Mouse (Mus musculus) mature B cell (primary cell): ENCODE measurements around the gene Snx29.

Source experiments
- in situ Hi-C: fragments of 300-500 bp; cut with MboI; formaldehyde crosslinking; loops from 2 replicates; pipeline ENCODE4 v1.14.3; 2019

Gene Snx29

GRCm38 (mm10) chr16:11728627-11729026 is 405.9 kb downstream of the Snx29 start:
- in situ Hi-C loops = no loop called here

DNA sequence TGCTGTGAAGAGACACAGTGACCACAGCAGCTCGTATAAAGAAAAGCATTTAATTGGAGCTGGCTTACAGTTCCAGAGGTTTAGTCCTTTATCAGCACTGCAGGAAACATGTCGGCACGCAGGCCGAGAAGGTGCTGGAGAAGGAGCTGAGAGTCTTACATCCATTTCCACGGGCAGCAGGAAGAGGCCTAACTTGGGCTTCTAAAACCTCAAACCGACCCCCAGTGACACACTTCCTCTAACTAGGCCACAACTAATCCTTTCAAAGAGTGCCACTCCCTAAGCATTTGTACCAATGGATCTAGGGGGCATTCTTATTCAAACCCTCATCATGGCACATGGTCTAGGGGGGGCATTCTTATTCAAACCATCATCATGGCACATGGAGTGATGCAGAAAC is 406.4 kb downstream of the Snx29 start:
- in situ Hi-C loops = no loop called here

DNA sequence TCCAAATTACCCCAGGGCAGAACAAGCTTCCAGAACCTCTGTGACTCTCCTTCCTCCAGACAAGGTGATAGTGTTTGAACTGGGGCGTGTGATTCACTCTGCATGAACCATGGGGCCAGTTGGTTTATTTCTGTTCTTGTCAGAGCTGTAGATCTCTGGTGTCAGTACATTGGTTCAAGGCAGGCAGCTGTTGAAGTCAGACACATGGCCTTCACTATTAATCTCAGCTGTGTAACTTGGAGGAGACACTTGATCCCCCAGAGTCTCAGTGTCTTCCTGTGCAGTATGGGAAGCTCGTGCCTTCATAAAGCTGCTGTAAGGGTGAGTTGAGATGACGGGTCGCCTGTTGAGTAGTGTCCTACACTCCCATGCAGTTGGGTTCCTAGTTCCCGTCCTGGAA is 407.1 kb downstream of the Snx29 start:
- in situ Hi-C loops = no loop called here

DNA sequence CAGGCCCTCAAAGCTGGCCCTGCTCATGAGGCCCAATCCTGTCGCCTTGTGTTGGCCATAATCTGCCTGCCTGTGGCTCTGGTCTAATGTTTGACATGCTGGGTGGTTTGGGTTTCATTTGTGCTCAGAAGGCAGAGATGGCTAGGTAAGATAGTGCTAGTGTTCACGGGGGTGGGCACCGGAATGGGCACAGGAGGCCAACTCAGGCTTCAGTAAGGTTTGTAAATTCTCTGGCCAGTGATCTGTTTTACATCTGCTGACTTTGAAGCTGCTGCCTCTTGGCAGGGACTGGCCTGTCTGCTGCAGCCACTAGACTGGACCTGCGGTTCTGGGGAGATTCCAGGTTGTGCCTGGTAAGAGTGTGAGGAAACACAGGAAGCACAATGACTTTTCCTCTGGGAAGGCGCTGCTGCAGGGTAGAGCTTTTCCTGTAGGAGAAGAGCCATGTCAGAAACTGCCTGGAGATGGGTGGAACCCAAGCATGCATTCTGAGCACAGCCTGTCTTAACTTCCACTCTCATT is 408.4 kb downstream of the Snx29 start:
- in situ Hi-C loops = no loop called here

DNA sequence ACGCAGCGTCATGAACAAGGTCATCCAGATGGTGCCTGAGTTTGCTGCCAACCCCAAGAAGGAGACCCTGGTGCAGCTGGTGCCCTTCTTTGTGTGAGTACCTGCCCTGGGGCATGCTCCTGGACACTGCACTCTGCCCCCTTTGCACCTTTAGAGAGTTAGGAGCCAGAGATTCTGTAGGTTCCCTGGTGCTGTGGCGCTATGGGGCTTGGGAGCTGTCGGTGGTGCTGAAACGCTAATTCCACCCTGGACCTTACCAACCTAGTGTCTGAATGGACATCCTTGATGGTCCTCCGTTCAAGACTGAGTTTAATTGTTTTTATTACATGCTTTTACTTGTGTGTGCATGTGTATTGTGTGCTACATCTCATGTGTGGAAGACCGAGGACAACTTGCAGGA is 415.6 kb downstream of the Snx29 start:
- in situ Hi-C loops = no loop called here

DNA sequence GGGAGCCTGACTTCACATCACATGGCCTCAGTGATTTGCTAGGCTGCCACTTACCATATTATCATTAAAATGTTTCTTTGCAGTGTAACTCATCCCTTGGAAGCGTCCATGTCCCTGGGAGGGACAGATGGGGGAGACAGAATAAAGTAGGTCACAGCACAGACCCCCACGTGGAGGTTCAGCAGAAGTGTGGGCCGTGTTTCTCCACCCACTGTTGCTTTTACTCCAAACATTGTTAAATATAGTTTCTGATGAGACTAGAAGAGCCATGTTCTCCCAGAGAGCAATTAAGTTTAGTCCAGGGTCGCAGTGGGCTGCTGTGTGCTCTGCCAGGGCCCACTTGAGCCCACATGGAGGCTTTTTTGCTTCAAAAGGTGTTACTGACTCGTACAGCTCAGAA is 419.2 kb downstream of the Snx29 start:
- in situ Hi-C loops = no loop called here

DNA sequence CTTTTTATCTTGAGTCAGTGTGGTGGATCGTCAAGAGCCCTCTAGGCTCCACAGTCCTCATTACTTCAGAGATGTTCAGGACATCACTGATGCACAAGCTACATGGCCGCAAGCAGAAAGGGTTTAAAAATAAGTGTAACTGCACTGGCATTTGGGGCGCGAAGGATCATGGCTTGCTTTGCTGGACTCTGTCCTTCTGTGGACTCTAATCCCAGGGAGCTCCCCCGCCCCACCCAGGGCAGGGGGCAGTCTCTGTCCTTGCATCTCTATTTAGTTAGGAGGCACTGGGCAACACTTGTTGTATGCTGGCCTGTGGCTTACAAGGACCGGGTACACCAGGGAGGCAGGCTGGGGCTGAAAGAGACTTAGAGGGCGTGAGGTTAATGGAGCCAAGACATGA is 419.6 kb downstream of the Snx29 start:
- in situ Hi-C loops = no loop called here

DNA sequence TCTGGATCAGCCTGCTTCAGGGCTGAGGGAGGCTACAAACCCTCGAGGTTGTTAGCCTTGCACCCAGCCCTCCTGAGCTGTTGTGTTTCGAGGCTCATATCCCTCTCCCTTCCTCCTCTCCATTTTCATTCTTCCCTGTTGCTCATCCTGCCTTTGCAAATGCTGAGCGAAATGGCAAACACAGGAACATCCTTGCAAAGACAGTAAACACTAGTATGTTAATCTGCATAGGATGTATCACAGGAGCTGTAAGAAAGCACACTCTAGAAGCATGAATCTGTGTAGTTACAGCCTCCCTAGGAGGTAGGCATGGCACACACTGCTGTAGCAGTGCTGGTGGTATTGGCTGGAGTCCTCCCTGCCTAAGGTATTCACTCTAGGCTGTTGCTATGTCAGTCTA is 420.3 kb downstream of the Snx29 start:
- in situ Hi-C loops = no loop called here

- in situ Hi-C loops = no loop called here
Measured at GRCm38 (mm10) chr16:11743724-11744123, 421.0 kb downstream of the Snx29 start.

DNA sequence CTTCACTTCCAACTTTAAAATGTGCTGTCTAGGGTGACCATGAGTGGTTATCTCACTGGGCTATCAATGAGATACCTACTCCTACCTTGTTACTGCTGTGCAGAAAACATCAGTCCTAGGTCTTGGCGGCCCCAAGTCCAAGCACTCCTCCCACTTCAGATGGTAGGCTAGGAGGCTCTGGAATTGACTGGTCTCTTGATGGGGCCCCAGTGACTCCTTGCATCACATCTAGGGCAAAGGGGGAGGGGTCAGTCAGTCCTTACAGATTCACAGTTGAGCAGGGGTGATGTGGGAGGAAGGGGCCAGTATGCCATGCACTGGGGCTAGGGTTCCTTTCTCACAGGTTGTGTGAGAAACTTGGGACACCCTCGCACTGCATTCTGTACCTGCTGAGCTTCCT is 423.3 kb downstream of the Snx29 start:
- in situ Hi-C loops = no loop called here

DNA sequence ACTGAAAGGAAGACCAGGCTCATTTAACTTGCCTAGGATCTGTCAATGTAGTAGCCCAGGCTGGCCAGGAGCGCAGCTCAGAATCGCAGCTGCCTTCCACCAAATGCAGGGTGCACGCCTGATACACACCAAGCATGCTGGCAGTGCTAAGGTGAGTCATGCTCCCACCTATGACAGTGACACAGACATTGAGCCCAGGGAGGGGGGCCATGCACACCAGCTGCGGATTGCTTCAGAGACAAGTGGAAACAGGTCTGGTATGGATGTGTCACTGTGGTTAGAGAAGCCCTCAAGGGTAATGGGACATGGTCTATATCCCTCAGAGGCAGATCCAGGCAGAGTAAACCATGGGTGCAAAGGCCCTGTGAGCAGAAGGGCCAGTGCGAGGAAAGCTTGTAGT is 425.2 kb downstream of the Snx29 start:
- in situ Hi-C loops = no loop called here

DNA sequence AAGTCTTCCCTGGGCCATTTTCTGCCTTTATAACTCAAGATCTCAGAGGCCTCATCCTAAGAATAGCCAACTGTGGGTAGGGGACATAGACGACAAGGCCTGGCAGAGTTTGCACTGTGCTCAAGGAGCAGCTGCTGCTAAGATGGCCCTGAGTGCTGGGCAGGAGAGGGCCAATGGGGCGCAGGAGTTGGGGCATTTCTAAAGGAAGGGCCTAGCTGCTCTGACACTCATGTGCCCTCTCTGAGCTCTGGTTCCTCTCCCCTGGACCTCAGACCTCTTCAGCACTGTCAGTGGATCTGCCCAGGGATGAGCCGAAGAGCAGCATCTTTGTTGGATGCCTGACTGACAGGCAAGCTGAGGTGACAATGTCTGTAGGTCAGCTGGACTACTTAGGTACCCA is 426.4 kb downstream of the Snx29 start:
- in situ Hi-C loops = no loop called here

GRCm38 (mm10) chr16:11750605-11751004 is 427.9 kb downstream of the Snx29 start:
- in situ Hi-C loops = no loop called here

DNA sequence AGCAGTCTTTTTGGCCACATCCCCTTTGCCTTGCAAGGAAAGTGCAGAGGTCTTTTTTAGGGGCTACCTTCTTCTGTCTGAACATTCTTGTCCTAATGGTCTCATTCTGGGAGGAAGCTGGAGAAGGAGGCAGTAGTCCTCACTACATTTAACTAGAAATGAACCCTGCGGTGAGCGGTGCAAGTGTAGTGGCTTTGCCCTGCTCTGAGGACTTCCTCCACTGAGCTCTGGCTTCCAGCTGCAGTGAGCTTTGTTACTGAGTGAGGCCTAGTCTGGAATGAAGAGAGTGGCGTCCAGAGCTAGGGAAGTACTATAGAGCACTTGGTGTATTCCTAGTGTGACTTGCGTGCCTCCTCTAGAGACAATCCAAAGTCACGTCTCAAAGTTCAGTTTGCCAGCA is 429.8 kb downstream of the Snx29 start:
- in situ Hi-C loops = no loop called here

- in situ Hi-C loops = no loop called here
Measured at GRCm38 (mm10) chr16:11753466-11753865, 430.8 kb downstream of the Snx29 start.

DNA sequence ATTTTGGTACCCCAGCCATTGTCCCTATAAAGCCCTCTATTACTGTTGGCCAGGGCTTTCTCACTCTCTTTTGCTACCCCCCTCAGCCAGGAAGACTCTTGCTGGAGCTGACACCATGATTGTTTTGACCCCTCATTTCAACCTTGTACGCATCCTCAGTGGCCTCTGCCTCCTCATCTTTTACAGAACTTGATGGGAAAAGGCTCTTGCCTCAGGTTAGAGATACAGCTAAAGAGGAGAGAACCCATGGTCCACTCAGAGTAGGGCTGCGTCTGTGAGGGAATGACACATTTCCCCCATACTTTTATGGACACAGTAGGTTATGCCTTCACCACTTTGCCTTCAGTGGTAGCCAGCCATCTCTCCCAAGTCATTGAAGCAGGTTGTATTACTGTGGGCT is 431.4 kb downstream of the Snx29 start:
- in situ Hi-C loops = no loop called here

DNA sequence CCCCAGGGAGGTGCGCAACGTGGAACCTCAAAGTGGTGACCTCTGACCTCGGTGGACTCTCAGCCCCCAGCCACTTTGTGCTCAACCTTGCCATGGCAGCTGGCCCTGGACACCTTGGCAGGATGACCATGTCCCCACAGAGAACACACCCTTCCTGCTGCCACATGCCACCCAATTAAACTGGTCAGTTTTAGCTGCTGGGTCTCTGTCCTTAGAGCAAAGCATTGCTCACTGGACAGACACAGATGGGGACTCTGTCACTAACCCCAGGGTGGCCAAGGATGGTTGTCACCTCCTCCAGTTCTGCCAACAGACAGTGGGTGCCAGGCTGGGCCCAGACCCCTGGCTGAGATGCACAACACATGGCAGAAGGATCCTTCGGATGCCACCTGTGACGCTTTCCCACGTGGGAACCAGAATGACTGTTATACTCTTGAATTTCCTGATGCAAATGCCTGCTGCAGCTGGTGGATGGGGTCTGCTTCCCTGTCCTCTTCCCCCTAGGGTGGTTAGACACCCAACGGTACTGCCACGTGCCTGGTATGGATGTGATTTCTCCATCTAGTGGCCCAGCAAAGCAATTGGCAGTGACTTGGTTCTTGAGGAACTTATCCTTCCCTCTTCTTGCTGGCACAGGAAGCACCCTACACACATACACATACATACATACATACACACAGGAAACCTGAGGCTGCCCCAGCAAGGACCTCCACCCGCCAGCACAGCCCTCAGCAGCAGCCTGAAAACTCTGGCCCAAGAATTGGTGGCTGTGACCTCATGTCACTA is 432.8 kb downstream of the Snx29 start:
- in situ Hi-C loops = no loop called here

GRCm38 (mm10) chr16:11756598-11757245 is 434.0 kb downstream of the Snx29 start:
- in situ Hi-C loops = no loop called here

DNA sequence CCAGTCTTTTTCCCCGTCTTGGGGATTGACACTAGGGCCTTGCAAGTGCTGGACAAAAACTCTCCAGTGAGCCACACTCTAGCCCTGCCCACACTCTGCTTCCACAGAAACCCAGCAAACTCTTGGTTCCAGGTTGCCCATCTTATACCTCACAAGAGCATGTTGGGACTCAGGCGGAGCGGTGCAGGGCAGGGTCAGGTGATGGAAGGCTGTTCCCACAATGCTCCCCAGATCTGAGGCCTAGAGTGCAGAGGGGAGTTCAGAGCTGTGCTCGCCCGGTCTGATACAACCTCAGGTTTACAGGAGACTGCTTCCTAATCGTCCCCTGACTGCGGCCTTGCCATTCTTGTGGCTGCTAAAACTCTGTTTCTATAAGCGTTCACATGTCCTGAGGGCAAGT is 434.8 kb downstream of the Snx29 start:
- in situ Hi-C loops = no loop called here

- in situ Hi-C loops = no loop called here
Measured at GRCm38 (mm10) chr16:11757951-11758350, 435.2 kb downstream of the Snx29 start.

DNA sequence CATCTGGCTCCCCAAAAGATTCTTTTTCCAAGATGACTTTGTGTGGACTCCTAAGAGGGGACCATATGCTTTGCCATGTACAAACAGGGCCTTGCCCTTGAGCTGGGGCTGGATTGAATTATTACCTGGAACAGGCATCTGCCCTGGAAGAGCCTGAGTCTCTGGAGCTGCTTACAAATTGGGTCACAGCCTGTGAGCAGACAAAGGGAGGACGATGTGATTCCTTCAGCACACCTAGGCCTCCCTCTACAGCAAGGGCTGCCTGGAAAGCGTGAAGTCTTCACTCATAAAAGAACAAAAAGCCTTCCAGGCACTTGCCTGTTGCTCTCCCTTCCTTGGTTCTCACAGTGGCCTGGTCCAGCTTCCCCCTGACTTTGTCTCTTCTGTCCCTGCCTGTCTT is 449.6 kb downstream of the Snx29 start:
- in situ Hi-C loops = no loop called here

GRCm38 (mm10) chr16:11774321-11774720 is 451.6 kb downstream of the Snx29 start:
- in situ Hi-C loops = no loop called here

- in situ Hi-C loops = no loop called here
Measured at GRCm38 (mm10) chr16:11776528-11776927, 453.8 kb downstream of the Snx29 start.

GRCm38 (mm10) chr16:11778191-11778590 is 455.5 kb downstream of the Snx29 start:
- in situ Hi-C loops = no loop called here
